Mouse (Mus musculus): ENCODE data around the gene Lsm14a.
A peak's percentile ranks its signal among the peaks of the same experiment; 100 is the strongest.

Lsm14a gene

DNA sequence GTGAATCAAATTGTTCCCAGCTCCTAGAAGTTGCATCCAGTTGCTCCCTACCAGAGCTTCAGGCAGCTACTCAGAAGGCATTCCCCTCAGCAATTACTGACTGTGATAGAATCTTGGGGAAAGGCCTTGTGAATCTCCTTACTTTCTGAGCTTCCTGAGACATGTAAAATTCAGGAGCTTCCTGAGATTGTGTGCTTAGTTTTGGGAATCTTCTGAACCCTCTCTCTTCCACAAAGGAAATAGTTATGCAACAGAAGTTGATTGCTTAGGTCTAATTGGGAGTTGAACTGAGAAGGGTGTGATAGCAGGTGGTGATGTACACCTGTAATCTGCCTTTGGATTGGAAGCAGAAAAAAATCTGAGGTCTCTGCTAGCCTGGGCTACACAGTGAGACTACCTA lies at the start of gene Lsm14a:
TSS of gene Lsm14a (minus strand) at position 101 of the 400 bp plus-strand sequence.
- no peak for DNase-seq

DNA sequence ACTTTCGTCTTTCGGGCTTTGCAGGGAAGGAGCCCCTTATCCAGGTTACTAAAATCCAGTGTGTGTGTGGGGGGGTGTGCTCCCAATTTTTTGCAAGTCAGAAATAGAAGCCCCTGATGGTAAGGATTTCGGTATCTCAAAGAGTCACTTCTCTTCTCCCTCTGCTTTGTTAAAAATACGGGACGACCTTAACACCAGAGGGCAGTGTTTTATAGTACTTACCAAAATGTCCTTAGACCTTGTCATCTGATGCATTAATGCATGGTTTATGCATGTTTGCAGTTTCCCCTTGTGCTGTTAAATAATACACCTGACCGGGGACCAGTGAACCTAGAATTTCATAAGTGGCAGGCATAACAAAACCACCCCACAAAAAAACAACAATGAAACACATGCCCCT lies 45.8 kb upstream of the Lsm14a start:
- peak; percentile 45 to 47 for DNase-seq

DNA sequence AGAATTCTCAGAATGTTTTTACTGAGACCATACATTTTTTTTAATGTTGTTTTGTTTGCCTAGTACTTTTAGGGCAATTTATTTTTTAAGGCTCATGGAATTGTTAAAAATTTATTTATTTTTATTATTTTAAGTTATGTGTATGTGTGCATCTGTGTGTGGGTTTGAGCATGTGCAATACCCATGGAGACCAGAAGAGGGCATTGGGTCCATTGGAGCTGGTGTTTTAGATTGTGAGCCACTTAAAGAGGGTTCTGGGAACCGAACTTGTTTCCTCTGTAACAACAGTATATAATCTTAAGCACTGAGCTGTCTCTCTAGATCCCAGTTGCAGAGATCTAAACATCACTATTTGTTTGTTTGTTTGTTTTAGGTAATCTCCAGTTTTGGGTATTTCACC lies 40.5 kb upstream of the Lsm14a start:
- DNase-seq: no peak

DNA sequence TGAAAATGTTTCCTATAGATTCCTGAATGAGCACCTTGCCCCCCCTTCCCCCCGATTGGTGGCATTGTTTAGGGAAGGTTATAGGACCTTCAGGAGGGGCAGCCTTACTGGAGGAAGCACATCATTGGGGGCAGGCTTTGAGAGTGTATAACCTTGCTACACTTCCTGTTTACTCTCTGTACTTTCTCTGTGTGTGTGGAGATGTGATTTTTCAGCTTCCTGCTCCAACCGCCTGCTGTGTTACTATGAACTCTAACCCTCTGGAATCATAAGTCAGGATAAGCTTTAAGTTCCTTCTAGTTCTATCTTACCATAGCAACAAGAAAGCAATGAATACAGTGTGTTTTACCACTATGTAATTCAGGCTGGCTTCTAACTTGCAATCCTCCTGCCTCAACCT lies 28.1 kb upstream of the Lsm14a start:
- DNase-seq: no peak

DNA sequence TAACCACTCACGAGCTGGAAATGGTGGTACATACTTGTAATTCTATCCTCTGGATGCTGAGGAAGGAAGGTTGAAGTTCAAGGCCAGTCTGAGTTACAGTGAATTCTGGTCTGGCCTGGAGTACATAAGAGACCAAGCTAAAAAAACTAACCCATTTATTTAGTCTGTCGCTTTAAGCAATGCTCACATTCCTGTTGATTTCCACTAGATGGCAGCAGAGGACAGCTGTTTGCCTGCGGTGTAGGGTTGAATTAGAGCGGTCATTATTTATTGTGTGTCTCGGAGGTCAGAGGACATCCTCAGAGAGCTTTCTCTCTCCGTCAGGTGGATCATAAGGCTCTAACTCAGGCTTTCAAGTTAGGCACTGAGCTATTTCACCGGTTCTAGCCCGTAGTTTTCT lies 14.4 kb upstream of the Lsm14a start:
- DNase-seq: peak; percentile 75 to 79

DNA sequence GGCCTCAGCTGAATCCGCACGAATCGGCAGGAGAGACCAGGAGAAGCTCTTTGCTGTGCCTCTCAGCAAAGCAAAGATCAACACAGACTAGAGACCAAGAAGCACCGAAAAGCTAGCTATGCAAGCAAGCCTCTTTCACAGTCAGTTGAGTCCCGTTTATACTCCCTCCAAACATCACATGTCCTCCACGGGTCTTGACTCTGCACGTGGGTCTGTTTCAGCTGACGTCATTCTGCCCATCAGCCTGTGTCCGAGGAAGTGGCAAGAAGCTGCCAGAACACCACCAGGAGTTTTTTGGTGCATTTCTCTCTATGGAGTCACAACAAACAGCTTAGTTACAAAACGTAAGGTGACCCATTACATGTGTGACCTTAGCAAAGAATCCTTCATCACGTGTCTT lies 10.8 kb upstream of the Lsm14a start:
- DNase-seq: no peak

DNA sequence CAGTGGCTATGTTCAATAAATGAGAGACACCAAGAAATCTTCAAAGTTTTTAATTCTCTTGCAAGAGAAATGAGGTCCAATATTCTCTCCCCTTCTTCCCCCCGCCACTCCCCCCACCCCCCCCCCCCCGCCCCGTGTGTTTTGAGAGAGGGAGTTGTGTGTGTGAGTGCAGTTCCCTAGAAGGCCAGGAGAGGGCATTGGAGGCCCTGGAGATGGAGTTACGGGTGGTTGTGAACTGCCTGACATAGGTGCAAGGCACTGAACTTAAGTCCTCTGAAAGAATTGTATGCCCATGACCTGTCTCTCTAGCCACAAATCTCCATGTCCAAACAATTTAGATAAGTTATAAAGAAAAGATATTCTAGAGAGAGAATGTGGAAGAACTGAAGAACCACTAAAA lies 7.0 kb upstream of the Lsm14a start:
- DNase-seq: peak in 1 of 2 experiments; percentile 37

DNA sequence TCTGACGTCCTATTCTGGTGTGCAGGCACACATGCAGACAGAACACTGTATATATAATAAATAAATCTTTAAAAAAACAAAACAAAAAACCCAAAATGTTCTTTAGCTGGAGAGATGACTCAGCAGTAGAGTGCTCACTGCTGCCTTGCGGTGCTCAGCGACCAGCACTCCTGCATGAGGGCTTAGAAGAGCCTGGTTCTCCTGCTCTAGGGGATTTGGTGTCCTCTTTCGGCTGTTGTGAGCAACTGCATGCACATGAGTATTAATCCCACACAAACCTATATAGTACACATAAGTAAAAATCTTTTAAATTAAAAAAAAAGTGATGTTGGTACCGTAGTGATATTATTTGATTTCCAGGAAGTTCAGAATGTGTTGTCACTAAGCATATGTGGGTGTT lies 5.7 kb upstream of the Lsm14a start:
- no peak for DNase-seq

DNA sequence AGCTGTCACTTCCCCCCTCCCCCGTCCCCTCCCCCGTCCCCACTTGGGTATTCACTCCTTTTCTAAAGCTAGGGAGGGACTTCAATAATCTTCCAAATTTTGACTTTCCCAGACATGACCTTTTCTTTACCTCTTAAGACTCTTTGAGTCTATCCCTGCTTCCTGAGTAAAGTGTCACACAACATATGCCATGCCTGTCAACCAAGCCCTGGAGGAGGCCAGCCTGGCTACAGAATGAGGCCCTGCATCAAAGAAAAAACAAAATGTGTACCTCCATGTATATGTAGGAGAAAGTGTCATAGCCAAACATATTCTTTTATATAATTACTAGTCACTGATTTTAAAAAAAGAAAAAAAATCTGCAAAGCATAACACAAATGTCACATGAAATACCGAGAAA lies 3.7 kb upstream of the Lsm14a start:
- no peak for DNase-seq

DNA sequence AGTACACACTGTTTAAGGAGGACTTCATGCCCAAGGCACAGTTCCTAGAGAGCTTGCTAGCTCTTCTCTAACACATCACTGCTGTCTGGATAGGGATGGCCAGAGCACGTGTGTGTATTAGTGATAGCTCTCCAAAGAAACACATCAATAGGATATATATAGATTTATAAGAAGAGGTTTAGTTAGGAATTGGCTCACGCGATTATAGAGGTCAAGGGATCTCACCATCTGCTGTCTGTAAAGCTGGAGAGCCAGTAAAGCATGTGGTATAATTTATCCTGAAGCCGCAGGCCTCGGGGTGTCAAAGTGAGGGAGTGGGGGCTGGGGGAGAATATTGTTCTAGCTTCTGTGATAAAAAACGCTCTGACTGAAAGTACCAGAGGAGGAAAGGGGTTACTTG lies 2.6 kb upstream of the Lsm14a start:
- no peak for DNase-seq

DNA sequence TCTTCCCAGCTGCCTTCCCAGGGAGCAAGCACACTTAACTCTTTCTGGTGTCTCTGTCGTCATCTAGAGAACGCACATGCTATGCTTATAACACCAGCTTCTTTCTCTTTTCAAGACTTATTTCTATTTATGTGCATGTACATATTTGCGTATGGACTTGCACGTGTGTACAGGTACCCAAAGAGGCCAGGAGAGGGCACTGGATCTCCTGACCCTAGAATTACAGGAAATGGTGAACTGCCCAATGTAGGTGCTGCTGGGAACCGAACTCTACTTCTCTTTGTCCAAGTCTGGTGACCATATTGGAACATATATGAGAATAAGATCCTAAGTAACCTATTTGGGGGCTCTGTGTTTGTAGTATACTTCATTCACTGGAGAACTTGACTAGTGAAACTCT lies 1.5 kb upstream of the Lsm14a start:
- DNase-seq: no peak

DNA sequence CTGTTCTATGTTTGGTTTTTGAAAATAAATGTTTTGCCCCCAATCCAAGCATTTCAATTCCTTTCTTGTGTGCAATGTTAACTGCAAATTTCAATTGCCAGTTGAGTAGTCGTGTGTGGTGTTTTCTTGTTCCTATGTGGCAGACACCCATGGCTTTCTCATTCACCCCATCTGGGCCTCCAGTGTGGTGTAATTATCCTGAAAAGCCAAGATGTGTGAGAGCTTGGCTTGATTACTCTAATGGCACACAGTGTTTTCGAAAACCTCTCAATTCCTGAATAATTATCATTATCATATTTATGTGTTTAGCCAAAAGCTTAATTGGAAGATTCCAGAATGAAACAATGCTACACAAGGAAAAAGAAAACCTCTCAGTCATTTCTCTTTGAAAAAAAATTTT lies 976 bp upstream of the Lsm14a start:
- DNase-seq: no peak

DNA sequence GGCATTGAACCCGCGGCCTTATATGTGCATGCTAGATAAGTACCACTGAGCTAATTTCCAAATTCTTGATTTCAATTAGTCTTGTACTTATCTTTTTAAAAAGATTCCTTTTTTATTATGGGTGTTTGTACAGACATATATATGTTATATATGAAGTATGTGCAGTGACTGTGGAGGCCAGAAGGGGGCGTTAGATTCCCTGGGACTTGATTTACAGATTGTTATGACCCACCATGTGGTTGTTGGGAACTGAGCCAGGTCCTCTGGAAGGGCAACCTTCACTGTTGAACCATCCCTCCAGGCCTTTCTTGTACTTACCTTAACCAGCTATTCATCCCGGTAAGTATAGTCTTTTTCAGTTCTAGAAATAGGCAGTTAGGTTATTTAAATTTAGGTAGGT lies 780 bp downstream of the Lsm14a start:
- DNase-seq: peak; percentile 35 to 51

DNA sequence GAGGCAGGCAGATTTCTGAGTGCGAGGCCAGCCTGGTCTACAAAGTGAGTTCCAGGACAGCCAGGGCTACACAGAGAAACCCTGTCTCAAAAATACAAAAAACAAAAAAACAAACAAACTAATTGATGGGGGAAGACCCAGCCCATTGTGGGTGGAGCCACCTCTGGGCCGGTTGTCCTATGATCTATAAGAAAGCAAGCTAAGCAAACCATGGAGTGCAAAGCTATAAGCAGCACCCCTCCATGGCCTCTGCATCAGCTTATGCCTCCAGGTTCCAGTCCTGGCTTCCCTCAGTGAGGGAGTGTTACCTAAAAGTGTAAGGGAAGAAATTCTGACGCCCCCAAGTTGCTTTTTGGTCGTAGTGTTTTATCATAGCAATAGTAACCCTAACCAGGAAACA lies 1.4 kb downstream of the Lsm14a start:
- no peak for DNase-seq

DNA sequence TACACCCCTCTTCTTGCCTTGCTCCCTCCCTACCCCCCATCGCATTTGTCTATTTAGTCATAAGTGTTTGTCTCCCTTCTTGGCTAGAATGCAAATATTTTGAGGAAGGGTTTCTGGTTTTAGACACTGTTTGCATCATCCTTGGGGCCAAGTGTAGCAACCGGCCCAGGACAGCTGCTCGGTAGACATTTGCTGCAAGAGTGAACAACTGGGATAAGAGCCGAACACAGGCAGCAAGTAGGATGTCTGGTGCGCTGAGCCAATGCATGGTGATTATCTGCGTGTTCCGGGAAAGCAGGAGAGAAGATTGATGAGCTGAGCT lies 2.3 kb downstream of the Lsm14a start:
- peak; percentile 49 to 59 for DNase-seq

DNA sequence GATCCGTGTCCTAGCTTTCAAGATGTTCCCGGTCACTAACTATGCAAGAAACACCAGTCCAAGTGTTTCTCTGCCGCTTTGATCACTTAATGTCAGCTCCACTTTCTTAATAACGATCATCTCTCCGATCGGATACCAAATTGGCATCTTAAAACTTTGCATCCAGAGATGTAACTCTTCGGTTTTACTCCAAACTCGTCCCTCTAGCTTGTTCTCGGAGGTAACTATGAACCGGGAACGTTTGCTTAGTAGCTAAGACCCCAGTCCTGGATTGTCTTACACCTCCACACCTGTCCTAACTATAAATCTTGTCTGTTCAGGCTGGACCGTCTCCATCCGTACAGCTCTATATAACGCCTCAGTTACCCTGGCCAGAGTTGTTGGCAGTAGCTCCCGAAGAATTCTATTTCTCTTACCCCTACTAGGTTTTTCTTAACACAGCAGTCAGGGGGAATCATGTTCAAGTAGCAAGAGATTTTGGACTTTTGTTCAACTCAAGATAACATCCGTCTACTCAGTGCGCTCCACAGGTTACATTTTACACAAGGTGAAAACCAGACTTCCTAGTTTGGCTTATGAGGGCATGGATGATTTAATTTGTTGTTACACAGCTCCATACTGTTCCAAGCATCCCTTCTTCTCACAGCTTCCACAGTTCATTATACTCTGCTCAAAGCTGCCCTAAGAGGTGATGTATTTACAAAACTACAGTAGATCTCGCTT lies 2.8 kb downstream of the Lsm14a start:
- peak in 1 of 2 experiments; percentile 31 for DNase-seq

DNA sequence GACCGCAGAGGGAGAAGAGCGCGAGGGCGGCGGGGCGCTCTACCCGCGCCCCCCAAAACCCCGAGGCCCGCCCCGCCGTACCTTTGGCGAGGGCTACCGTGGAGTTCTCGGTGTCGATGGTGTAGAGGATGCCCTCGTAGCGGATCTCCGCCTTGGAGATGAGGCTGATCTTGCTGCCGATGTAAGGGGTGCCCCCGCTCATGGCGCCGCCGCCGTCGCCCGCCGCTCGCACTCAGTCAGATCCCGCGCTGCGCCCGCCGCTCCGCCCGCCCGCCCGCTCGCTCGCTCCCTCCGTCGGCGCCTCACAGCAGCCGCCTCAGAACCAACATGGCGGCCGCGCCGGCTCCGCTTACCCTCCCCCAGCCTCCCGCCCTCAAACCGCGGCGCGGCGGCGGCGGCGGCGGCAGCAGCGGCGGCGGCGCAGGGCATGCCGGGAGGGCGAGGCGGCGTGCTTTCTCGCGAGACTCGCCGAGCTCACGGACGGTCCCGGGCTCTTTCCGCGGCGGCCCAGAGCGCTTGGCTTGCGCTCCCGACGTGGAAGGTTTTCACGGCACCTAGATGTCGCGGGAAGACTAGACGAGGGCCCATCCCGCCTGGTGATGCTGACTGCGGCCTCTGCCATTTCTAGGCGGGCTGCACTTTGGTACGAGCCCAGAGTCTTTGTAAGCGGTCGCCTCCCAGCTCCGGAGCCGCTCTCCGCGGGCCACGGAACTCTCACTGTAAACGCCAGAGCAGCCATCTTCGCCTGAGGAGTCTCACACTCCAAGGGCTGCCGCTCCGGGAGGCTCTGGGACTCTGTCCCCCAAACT lies 3.6 kb downstream of the Lsm14a start:
- DNase-seq: peak; percentile 94 to 96

DNA sequence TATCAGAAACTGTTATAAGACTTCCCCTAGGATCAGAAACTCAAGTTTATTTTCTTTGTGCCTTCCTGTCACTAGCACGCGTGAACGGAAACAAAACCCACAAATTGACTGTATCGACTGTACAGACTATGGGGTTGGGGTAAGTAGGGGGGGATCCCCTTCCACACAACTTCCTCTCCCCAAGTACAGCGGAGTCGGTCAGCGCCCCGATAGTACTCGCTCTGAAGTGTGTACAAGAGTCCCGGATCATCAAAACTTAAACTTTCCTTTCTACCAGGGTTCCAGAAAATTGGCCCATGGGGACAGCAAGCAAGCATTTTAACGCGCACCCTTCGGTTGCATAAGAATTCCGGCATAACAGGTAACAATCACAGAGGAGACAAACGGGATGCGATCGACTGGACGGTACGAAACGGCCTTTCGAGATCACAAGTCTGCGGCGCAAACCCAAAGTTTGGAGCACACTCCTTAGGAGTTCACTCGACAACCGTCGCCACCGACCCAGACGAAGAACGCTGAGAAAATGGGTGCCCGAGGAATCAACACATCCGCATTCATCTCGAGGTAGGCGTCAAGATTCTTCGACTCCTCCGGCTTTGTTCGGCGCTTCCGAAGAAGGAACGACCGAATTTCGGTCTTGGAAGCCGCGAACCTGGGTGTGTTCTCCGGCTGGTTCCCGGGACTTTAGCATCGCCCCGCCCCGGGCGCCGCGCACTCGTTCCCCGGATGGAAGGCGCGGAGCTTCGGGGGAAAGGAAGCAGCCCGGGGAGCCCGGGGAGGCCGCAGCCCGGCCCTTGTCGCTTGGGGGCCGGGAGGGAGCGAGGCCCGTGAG lies 4.5 kb downstream of the Lsm14a start:
- peak; percentile 76 to 77 for DNase-seq

DNA sequence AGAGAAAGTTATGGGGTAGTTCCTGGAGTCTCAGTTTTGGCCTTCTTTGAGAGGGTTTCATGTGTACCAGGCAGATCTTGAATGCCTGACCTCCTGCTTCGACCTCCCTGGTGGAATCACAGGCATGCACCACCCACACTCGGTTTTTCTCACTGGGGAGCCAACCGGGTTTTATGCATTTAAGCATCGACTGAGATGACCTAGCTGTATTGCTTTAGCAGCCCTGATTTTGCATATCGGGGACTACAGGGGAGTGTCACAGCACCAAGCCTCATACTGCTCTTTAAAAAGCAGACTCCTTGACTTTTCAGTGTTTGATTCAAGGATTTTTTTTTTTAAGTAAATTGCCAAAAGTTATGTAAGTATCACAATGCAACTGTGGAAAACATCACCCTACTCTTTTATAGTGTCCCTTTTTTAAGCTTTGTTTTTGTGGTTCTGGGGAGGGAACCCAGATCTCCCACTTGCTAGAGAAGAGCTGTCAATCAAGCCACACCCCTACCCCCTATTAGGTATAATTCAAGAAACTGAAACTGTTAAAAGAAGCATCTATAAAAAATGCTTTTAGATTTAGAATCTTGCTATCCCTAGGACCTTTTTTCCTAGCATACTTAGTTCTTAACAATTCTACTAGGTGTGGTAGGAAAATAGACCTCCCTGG lies 5.2 kb downstream of the Lsm14a start:
- DNase-seq: no peak

DNA sequence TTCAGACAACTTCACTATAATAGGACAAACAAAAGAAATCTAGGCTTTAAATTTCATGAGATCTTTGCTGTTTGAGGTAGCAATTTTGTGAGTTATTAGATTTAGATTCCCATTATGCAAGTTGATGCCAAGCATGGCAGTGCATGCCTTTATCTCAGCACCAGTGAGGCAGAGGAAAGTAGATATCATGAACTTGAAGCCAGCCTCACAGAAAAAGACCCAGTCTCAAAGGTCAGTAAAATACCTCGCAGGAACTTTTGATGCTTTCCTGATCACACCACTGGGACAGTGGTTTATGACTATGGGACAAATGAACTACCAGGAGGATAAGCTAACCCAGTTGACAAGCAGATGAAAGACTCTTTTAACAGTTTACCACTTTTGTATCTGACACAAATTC lies 10.3 kb downstream of the Lsm14a start:
- DNase-seq: no peak

DNA sequence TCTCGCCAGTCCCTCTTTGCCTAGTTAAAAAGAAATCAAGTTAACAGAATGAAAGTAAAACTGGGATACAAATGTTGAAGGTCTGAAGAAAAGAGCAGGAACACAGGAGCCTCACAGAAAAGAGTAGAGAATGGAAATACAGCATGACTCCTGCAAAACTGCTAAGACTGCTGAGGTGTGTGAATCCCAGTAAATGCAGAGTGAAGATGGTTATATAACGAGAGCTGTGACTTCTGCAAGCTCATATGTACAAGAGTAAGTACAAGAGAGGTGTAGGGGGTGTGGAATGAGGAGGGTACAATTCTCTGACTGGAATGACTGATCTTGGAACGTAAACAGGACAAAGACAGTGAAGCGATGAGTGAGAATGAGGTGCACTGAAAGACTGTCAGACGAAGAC lies 11.4 kb downstream of the Lsm14a start:
- DNase-seq: no peak

DNA sequence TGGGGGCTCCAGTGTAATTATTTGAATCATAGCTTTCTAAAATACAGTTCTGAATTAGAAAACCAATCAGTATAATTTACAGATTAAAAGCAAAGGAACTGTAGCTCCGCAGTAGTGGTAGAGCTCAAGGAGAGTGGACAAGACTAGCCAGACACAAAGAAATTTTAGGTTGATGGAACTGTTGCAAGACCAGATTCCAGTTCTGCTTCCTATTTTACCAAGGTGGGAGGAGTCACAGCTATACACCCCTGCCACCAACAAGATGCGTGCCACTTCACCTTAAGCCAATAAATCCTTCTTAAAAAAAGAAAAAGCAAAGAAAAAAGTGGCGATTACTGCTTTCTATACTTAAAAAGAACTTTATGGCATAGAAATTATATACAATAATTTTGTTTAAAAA lies 12.8 kb downstream of the Lsm14a start:
- DNase-seq: no peak

DNA sequence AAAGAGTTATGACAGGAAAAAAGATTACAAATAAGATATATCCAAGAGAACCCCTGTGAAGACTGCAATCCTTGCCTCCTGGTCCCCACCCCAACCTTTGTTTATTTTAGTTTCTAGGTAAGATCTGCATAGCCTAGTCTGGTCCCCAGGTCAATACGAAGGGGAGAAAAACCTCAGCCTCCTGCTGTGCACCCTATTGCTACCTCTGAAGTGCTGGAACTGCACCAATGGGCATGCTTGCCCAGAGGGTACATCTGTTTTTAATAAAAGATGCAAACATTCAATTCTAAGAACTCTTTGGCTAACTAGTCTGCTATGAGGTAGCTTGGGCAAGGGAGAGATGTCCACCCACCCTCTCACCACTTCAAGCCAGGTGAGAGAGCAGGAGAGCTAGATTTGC lies 19.2 kb downstream of the Lsm14a start:
- DNase-seq: no peak
